Mouse (Mus musculus) embryo, embryonic 10.5 days (tissue): Measurements from ENCODE around the gene Slc4a1.

ENCODE experiments used
- DNase-seq: peaks from one replicate; pipeline ENCODE4 v3.0.0-alpha.2; 2015; ENCODE audit warnings: low spot score

Gene Slc4a1

GRCm38 (mm10) chr11:102375196-102376173 is 9.5 kb upstream of the Slc4a1 start:
- peak; percentile 73 for DNase-seq

GRCm38 (mm10) chr11:102374108-102374725 is 8.2 kb upstream of the Slc4a1 start:
- no peak for DNase-seq

GRCm38 (mm10) chr11:102373646-102374045 is 7.6 kb upstream of the Slc4a1 start:
- DNase-seq: no peak

GRCm38 (mm10) chr11:102372936-102373335 is 6.9 kb upstream of the Slc4a1 start:
- no peak for DNase-seq

GRCm38 (mm10) chr11:102371926-102372685 is 6.1 kb upstream of the Slc4a1 start:
- DNase-seq: no peak

GRCm38 (mm10) chr11:102370285-102370684 is 4.3 kb upstream of the Slc4a1 start:
- no peak for DNase-seq

- no peak for DNase-seq
Observed at GRCm38 (mm10) chr11:102369263-102369662, 3.3 kb upstream of the Slc4a1 start.

GRCm38 (mm10) chr11:102368347-102368746 is 2.3 kb upstream of the Slc4a1 start:
- no peak for DNase-seq

- no peak for DNase-seq
Observed at GRCm38 (mm10) chr11:102367504-102368280, 1.7 kb upstream of the Slc4a1 start.

- no peak for DNase-seq
Observed at GRCm38 (mm10) chr11:102365699-102366098, 304 bp downstream of the Slc4a1 start.

GRCm38 (mm10) chr11:102364570-102365371 is 1.2 kb downstream of the Slc4a1 start:
- DNase-seq: no peak

- no peak for DNase-seq
Observed at GRCm38 (mm10) chr11:102363623-102364022, 2.4 kb downstream of the Slc4a1 start.

GRCm38 (mm10) chr11:102361776-102362495 is 4.1 kb downstream of the Slc4a1 start:
- no peak for DNase-seq

GRCm38 (mm10) chr11:102358365-102358764 is 7.6 kb downstream of the Slc4a1 start:
- DNase-seq: no peak

GRCm38 (mm10) chr11:102356636-102357350 is 9.2 kb downstream of the Slc4a1 start:
- DNase-seq: no peak

GRCm38 (mm10) chr11:102356190-102356589 is 9.8 kb downstream of the Slc4a1 start:
- no peak for DNase-seq

GRCm38 (mm10) chr11:102355501-102355900 is 10.5 kb downstream of the Slc4a1 start:
- no peak for DNase-seq

- no peak for DNase-seq
Observed at GRCm38 (mm10) chr11:102353021-102353431, 13.0 kb downstream of the Slc4a1 start.

GRCm38 (mm10) chr11:102352378-102352777 is 13.6 kb downstream of the Slc4a1 start:
- DNase-seq: no peak
